ENCODE assay signal across 28 mouse cellular contexts in genomic region chr16:33244933-33245470, GRCm38 (mm10). TPM values are rescaled to one million over a fixed set of nuclear protein-coding genes. Genes with fewer than 3 reads are reported as not detected.
DNase-seq lines count a peak whose midpoint lies in the region; ATAC-seq lines count a peak whose summit lies in the region.
"Had no signal": no experiment of that assay in that cellular context is flagged by ENCODE, and none has a peak within 500 bp of the region (broad histone marks: within the 10 kb centered on the region; RNA-seq: fewer than 3 reads in every experiment).

No protein-coding gene starts in this region.

- no peak overlapping the region for H3K9ac ChIP-seq in hindbrain, embryonic 16.5 days (ENCODE audit: low read depth, low read length)
- H3K9ac ChIP-seq in hindbrain, embryonic 11.5 days (ENCODE audit: low read depth, low read length): no peak overlapping the region
- H3K9ac ChIP-seq in liver, embryonic 12.5 days: no peak overlapping the region
- H3K9ac ChIP-seq: limb, embryonic 13.5 days; liver, postnatal 0 days; midbrain, embryonic 15.5 days; neural tube, embryonic 12.5 days had no signal

- peak; percentile 40 for ATAC-seq in hindbrain, embryonic 16.5 days
- ATAC-seq in hindbrain, embryonic 11.5 days (ENCODE audit: low FRiP score): no peak
- no peak for ATAC-seq in megakaryocyte, adult 5-6 weeks (ENCODE audit: poor library complexity, severe bottlenecking)
- no peak for ATAC-seq in liver, embryonic 12.5 days
- ATAC-seq: activated CD4-positive, CD25-positive, alpha-beta regulatory T cell, adult 4 months; forebrain, embryonic 16.5 days had no signal

- no peaks in the 10 kb centered on the region for H3K4me1 ChIP-seq in hindbrain, embryonic 16.5 days (ENCODE audit: control insufficient read depth, insufficient read depth, low read depth, low read length)
- H3K4me1 ChIP-seq in hindbrain, embryonic 11.5 days (replicated peaks; ENCODE audit: control insufficient read depth, insufficient read depth, low read length): no peaks in the 10 kb centered on the region
- H3K4me1 ChIP-seq in megakaryocyte, embryonic 14.5 days: peaks cover 18% of the 10 kb centered on the region
- no peaks in the 10 kb centered on the region for H3K4me1 ChIP-seq in liver, embryonic 12.5 days
- H3K4me1 ChIP-seq: hindbrain, embryonic 10.5 days; limb, embryonic 13.5 days; midbrain, embryonic 10.5 days; midbrain, embryonic 15.5 days; neural tube, embryonic 12.5 days had no signal

- DNase-seq in hindbrain, embryonic 11.5 days (ENCODE audit: low spot score): no peak
- peak; percentile 60 for DNase-seq in layer of hippocampus, postnatal 14 days (ENCODE audit: low spot score in 2 of 2)
- DNase-seq in frontal cortex, adult 2 months (ENCODE audit: extremely low spot score in 1 of 2, low spot score in 1 of 2): no peak
- DNase-seq: adrenal gland, adult 2 months; cerebellum, adult 8-10 months; cerebellum, postnatal 36 days; gastrocnemius, postnatal 14 days; heart, postnatal 14 days; kidney, adult 9 months; kidney, postnatal 10 days; liver, postnatal 0 days; lung, postnatal 36 days; right cerebral cortex, adult 18-20 months; spleen, adult 18-20 months; thymus, adult 2 months had no signal

- H3K36me3 ChIP-seq in hindbrain, embryonic 16.5 days (ENCODE audit: control insufficient read depth, insufficient read depth, low read length): peaks cover 10% of the 10 kb centered on the region
- peaks cover 11% of the 10 kb centered on the region for H3K36me3 ChIP-seq in hindbrain, embryonic 11.5 days (ENCODE audit: control insufficient read depth, insufficient read depth, low read length)
- H3K36me3 ChIP-seq in megakaryocyte, embryonic 14.5 days (replicated peaks; ENCODE audit: low read length): peaks cover 50% of the 10 kb centered on the region
- H3K36me3 ChIP-seq in liver, embryonic 12.5 days: peaks cover 35% of the 10 kb centered on the region

- no peaks in the 10 kb centered on the region for H3K9me3 ChIP-seq in hindbrain, embryonic 16.5 days (ENCODE audit: control insufficient read depth, low read length)
- no peaks in the 10 kb centered on the region for H3K9me3 ChIP-seq in hindbrain, embryonic 11.5 days (ENCODE audit: control insufficient read depth, low read length)
- H3K9me3 ChIP-seq in megakaryocyte, embryonic 14.5 days: no peaks in the 10 kb centered on the region
- H3K9me3 ChIP-seq in liver, embryonic 12.5 days (replicated peaks): no peaks in the 10 kb centered on the region
- H3K9me3 ChIP-seq: hindbrain, embryonic 10.5 days; limb, embryonic 13.5 days; midbrain, embryonic 10.5 days; midbrain, embryonic 15.5 days; neural tube, embryonic 12.5 days had no signal

- H3K4me2 ChIP-seq in hindbrain, embryonic 16.5 days (ENCODE audit: low read length): no peak overlapping the region
- no peak overlapping the region for H3K4me2 ChIP-seq in hindbrain, embryonic 11.5 days (replicated peaks; ENCODE audit: low read depth, low read length)
- H3K4me2 ChIP-seq in liver, embryonic 12.5 days: no peak overlapping the region
- H3K4me2 ChIP-seq: limb, embryonic 13.5 days; liver, embryonic 11.5 days; midbrain, embryonic 15.5 days; neural tube, embryonic 12.5 days had no signal

- no peak overlapping the region for H3K4me3 ChIP-seq in hindbrain, embryonic 16.5 days (ENCODE audit: low read length)
- no peak overlapping the region for H3K4me3 ChIP-seq in hindbrain, embryonic 11.5 days (ENCODE audit: low read depth, low read length)
- peak overlapping the region; percentile 5 for H3K4me3 ChIP-seq in megakaryocyte, embryonic 14.5 days (replicated peaks)
- H3K4me3 ChIP-seq in liver, embryonic 12.5 days: no peak overlapping the region
- H3K4me3 ChIP-seq: hindbrain, embryonic 10.5 days; limb, embryonic 13.5 days; midbrain, embryonic 10.5 days; midbrain, embryonic 15.5 days; myocyte; neural tube, embryonic 12.5 days had no signal

- H3K27ac ChIP-seq in hindbrain, embryonic 16.5 days (ENCODE audit: low read depth, low read length): no peak overlapping the region
- H3K27ac ChIP-seq in hindbrain, embryonic 11.5 days (ENCODE audit: low read depth, low read length): no peak overlapping the region
- no peak overlapping the region for H3K27ac ChIP-seq in liver, embryonic 12.5 days
- H3K27ac ChIP-seq: hindbrain, embryonic 10.5 days; limb, embryonic 13.5 days; midbrain, embryonic 10.5 days; midbrain, embryonic 15.5 days; neural tube, embryonic 12.5 days had no signal

- no peaks in the 10 kb centered on the region for H3K27me3 ChIP-seq in hindbrain, embryonic 16.5 days (replicated peaks; ENCODE audit: control insufficient read depth, insufficient read depth, low read length)
- no peaks in the 10 kb centered on the region for H3K27me3 ChIP-seq in hindbrain, embryonic 11.5 days (ENCODE audit: control insufficient read depth, insufficient read depth, low read length)
- no peaks in the 10 kb centered on the region for H3K27me3 ChIP-seq in megakaryocyte, embryonic 14.5 days (replicated peaks)
- no peaks in the 10 kb centered on the region for H3K27me3 ChIP-seq in liver, embryonic 12.5 days (replicated peaks)
- H3K27me3 ChIP-seq: limb, embryonic 13.5 days; midbrain, embryonic 15.5 days; neural tube, embryonic 12.5 days had no signal

- WGBS in hindbrain, embryonic 16.5 days: 87% methylated on average over 9 of the region's 9 CpGs
- WGBS in hindbrain, embryonic 11.5 days: 92% methylated on average over 9 of the region's 9 CpGs
- WGBS in liver, embryonic 12.5 days (ENCODE audit: insufficient replicate concordance): 84% methylated on average over 9 of the region's 9 CpGs

RNA-seq across cellular contexts. Expression of gene Snx4, which starts 6.2 kb away (rescaled TPM):
- 87.3 and 103 TPM in 2 replicates for polyA plus RNA-seq in hindbrain, embryonic 16.5 days (2015; fragmentation: Nextera tagmentation; extraction: Ambion mirVana)
- 77.2 and 87.4 TPM in 2 replicates for polyA plus RNA-seq in hindbrain, embryonic 11.5 days (2014; fragmentation: Nextera tagmentation; extraction: Ambion mirVana)
- polyA plus RNA-seq in megakaryocyte, embryonic 14.5 days (2012; ENCODE audit: insufficient read depth, low replicate concordance): 12.1 and 22.9 TPM in 2 replicates
- 61.0 and 61.8 TPM in 2 replicates for total RNA-seq in megakaryocyte, adult 5-6 weeks (2015)
- total RNA-seq in megakaryocyte, adult 5-6 weeks (2017): 76.8 and 88.0 TPM in 2 replicates
- total RNA-seq in layer of hippocampus, postnatal 14 days (2021): 10 to 100 TPM; 47.2 to 50.5 TPM
- polyA plus RNA-seq in liver, embryonic 12.5 days (2016; fragmentation: Nextera tagmentation; extraction: Ambion mirVana): 31.3 and 34.5 TPM in 2 replicates
- 28.1 and 31.4 TPM in 2 replicates for polyA plus RNA-seq in frontal cortex, adult 2 months (2012; rRNA removed)

Comparison
In these comparisons a context has a peak if more than half of its experiments do, and no peak if none do; other contexts are left out.
1. DNase-seq: peak in layer of hippocampus, postnatal 14 days (2 of 2); none in hindbrain, embryonic 11.5 days (single experiment) and frontal cortex, adult 2 months (0 of 2).